Comparison of ENCODE assay signal across 26 mouse cellular contexts in the genomic region with DNA sequence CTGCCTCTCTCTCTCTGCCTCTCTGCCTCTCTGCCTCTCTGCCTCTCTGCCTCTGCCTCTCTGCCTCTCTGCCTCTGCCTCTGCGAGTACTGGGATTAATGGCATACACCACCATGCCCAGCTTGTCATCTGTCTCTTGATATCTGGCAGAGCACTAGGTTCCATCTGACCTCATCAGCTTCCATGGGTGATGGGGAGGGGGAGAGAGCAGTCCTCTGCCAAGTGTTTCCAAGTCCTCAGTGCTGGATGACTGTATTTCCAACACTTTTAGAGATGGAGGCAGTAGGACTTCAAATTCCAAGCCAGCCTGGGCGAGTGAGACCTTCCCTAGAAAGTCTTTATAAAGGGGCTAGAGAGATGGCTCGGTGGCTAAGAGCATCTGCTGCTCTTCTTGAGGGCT.
"Had no signal": no experiment of that assay in that cellular context is flagged by ENCODE, and none has a peak within 500 bp of the region (broad histone marks: within the 10 kb centered on the region; RNA-seq: fewer than 3 reads in every experiment).

No protein-coding gene starts in this region.

- H3K4me3 ChIP-seq: embryonic facial prominence, embryonic 10.5 days; embryonic facial prominence, embryonic 12.5 days; embryonic facial prominence, embryonic 13.5 days; embryonic facial prominence, embryonic 15.5 days; erythroblast, embryonic 14.5 days; forebrain, embryonic 10.5 days; forebrain, embryonic 12.5 days; forebrain, embryonic 13.5 days; forebrain, embryonic 15.5 days; gastrocnemius, adult 2 months; heart, adult 2 months had no signal

- H3K36me3 ChIP-seq: embryonic facial prominence, embryonic 10.5 days; embryonic facial prominence, embryonic 12.5 days; embryonic facial prominence, embryonic 13.5 days; embryonic facial prominence, embryonic 15.5 days; forebrain, embryonic 10.5 days; forebrain, embryonic 12.5 days; forebrain, embryonic 15.5 days had no signal

- H3K27ac ChIP-seq: embryonic facial prominence, embryonic 10.5 days; embryonic facial prominence, embryonic 12.5 days; embryonic facial prominence, embryonic 13.5 days; embryonic facial prominence, embryonic 15.5 days; forebrain, embryonic 10.5 days; forebrain, embryonic 12.5 days; forebrain, embryonic 13.5 days; forebrain, embryonic 15.5 days; gastrocnemius, adult 2 months; heart, adult 2 months had no signal

- ATAC-seq: forebrain, embryonic 13.5 days; forebrain, embryonic 14.5 days; forebrain, embryonic 15.5 days; forebrain, embryonic 16.5 days; forebrain, postnatal 0 days had no signal

- DNase-seq: cerebellum, adult 9-10 months; cerebellum, adult 9-11 months; cerebellum, postnatal 14 days; cerebellum, postnatal 25 days; cerebellum, postnatal 36 days; embryo, embryonic 11 days; forebrain, postnatal 0 days; gastrocnemius, adult 2 months; gastrocnemius, postnatal 10 days; gastrocnemius, postnatal 14 days; gastrocnemius, postnatal 25 days; gastrocnemius, postnatal 36 days; heart, adult 11 months; heart, adult 18-20 months; heart, adult 2 months had no signal

- H3K9me3 ChIP-seq: embryonic facial prominence, embryonic 12.5 days; embryonic facial prominence, embryonic 13.5 days; embryonic facial prominence, embryonic 15.5 days; forebrain, embryonic 12.5 days; forebrain, embryonic 13.5 days; forebrain, embryonic 15.5 days had no signal
